Mouse (Mus musculus) retina, postnatal 1 day (tissue): Measurements from ENCODE around the gene Sptb.

ENCODE experiments used
- DNase-seq: peaks from one replicate; pipeline ENCODE4 v3.0.0-alpha.2; 2012

The Sptb gene

DNA sequence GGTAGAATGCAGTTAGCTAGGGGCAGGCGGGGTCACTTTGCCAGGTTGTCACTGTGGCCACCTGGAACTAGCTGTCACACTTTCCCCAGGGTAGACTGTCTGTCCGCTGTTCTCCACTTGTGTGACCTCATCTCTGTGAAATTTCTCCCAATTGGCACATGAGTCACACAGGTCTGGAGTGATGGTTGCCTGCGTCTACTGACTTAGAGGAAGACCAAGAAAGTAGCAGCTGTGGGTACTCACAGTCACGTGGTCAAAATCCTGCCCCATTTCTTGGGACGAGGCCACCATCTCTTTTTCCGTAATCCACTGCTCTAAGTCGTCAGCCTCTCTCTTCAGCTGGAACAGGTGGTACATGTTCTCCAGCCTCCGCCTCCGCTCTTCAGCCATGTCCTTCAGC is 106.6 kb downstream of the Sptb start:
- no peak for DNase-seq

DNA sequence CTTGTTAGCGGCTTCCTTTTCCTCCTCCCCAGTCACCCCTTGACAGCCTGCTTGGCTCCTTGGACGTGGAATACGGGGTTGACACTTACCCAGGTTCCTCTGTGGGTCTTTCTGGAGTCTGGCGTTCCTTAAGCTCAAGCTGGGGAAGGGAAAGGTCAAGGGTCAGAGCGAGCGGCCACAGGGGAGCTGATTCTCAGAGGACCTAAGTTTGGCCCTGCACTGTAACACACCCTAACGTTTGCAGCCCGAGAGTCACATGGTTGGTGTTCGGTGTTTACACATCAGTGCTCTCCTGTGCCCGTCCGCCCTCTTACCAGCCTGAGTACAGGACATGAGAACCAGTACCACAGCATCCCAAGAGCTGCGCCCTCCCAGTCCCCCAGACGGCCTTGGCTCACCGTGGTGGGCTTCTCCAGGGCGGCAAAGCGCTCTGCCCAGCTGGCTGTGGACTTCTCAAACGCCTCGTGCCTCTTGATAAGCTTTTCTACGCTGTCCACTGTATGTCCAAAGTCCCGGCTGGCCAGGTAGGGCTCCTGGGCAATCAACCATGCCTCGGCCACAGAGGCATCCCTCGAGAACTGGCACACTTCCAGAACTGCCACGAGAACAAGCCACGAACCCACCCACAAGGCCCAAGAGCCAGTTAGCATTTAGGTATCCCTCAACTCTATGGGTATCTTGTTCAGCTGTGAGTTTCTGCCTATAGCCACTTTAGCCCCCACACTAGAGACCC is 112.0 kb downstream of the Sptb start:
- DNase-seq: no peak

DNA sequence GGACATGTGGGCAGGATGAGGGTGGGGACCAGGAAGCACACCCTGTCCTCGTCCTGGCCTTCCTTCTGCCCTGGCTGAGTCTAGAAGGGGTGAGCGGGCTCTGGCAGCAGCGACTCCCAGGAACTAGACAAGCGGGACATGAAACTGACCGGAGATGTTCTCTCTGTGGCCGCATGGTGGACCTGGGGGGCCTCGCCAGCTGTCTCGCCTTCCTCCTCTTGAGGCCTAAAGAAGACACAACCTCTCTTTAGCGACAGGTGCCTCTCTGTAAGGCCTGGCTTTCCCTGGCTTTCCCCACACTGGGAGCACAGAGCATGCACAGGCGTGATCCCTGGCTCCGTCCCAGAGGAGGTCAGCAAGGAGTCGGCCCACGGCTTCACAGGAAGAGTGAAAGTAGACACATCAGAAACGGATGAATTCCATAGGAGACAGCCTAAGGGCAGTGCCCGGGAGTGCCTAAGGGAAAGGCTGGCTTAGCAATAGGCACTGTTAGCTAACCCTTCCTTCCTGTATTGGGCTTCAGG is 112.7 kb downstream of the Sptb start:
- DNase-seq: no peak

DNA sequence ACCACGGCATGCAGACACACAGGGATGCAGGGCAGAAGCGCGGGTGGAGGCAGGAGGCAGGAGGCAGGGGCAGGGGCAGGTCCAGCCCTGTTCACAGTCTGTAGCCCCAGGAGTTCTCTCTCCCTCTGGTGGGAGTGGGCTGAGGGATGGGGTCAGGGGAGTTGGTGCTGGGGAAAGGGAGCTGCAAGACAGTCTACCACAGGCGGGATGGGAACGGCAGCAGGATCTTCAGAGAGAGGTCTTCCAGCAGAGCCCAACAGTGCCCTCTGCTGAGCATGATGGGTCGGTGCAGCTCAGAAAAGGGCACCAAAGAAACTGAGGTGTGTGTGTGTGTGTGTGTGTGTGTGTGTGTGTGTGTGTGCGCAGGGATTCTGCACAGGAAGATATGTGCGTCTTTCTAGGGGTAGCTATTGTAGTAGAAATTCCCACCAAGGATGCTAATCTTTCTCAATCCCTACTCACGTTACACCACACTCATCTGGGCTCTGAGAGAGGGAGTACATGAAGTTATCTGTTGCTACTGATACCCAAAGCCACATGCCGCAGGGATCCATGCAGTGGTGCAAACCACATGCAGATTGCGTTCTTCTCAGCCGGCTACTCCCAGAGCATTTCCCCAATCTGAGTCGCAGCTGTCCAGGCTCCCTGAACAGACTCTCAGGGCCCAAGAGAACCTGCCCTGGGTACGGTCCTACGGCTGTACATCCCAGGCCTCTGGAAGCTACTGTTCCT is 113.9 kb downstream of the Sptb start:
- peak; percentile 85 for DNase-seq

DNA sequence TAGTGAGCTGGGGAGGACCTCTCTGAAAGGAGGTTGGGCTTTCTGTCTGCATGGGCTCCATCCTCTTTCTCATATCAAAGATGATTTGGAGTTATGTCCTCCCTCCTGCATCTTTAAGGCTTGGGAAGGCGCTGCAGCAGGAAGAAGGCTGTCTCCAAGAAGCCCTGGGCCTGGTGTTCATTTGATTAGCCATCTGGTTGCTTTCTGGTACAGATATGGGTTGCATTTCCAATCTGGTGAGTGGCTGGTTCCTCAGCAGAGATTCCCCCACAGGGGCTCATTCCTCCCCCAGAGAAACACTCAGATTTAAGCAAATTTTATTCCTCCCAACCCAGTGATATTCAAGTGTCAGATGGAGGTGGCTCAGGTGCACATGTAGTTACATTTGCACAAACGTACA is 114.5 kb downstream of the Sptb start:
- no peak for DNase-seq

DNA sequence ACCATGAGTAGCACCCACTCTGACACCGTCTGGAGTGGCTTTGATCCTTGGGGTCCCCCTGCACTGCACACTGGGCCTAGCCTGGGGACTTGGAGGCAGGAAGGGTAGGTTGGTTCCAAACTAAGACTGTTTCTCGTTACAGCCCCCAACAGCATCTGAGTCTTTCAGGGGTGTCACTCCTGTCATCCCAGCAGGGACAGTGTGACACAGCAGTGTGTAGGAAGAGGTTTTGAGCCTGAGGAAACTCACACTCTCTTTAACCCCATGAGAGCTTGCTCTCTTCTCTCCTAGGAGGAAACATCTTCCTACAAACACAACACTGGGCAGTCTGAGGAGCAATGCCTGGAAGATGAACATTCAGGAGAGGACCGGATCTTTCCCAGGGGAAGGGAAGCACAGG is 115.8 kb downstream of the Sptb start:
- no peak for DNase-seq

DNA sequence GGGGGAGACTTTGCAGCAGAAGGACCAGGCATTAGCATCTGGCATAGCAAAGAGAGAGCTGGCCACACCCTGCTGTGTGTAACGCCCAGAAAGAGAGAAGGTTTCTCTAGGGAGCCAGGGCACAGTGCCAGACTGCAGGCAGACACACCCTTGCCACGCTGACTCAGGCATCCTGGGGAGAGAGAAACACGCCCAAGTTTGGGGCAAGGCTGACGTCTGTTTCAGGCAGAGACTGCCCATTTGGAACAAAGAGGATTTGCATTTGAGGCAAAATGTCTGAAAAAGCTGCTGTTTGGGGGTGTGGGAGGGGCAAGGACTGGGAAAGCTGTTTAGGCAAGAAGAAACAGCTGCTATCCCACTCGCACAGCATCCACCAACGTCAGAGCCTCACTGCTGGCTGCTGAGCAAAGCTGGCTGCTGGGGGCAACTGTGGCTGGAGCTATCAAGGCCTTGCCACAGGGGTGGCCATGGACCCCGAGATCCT is 116.5 kb downstream of the Sptb start:
- DNase-seq: peak; percentile 48

DNA sequence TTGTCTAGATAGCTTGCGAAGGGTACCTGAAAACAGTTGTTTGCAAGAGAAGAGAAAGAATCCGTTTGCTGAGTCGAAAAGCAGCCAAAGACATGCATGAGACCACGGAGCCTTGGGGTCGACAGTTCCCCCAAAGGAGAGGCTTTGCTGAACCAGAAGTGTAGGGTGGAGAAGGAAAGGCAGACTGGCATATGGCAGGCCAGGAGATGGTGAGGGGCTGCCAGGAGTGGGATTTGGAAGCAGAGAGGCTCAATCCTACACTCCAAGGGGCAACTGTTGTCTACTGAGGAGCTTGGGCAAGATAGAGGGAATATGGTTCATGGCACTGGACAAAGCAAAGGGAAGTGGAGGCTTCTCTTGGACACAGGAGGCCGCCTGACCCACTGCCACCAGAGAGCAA is 117.1 kb downstream of the Sptb start:
- no peak for DNase-seq

DNA sequence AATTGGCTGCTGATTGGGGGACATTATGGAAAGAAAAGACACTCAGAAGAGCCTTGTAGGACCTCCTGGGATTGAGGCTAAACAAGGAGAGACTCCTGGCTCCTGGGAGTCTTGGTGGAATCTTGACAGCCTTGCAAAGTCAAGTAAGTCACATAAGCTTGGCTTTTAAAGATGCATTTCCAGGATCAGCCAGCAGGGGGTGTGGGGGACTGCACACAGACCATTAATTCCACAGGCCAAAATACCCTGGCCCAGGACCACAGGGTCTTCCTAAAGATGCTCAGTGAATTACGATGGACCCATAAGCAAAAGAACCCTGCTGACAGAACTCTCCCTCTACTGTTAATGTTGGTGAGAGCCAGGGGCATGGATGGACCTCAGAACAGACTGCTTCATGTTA is 118.1 kb downstream of the Sptb start:
- DNase-seq: peak; percentile 78

DNA sequence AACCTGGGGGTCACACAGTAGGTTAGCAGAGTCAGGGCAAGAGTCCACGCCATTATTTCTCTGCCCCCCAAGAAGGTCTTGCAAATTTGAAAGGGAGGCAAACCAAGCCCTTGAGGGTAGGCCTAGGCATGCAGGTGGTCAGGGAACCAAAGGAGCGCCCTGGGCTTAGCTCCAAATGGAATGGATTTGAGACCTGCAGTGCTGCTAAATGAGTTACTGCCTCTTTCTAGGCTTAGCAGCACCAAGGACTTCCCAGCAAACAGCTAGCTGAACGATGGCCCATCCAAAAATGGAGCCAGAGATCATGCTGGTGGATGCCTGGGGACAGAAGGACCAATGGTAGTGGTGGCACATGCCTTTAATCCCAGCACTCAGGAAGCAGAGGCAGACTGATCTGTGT is 119.3 kb downstream of the Sptb start:
- DNase-seq: no peak

DNA sequence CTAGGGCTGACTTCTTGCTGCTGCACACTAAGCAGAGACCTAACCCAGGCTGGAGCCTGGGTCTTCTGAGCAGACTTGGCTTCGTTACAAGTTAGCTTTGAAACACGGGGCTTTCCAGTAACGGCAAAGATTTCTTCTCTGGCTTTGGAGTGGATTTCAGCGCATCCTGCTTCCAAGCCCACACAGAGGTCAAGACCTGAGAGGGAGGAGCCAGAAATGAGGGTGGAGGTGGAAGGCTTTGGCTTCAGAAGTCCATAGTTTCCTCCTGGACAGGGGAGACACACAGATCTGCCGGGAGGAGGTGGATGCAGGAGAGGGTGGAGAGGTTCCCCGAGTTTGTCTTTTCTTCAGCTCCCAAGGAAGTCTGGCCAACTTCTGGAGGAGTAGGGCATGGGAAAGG is 120.8 kb downstream of the Sptb start:
- DNase-seq: no peak

DNA sequence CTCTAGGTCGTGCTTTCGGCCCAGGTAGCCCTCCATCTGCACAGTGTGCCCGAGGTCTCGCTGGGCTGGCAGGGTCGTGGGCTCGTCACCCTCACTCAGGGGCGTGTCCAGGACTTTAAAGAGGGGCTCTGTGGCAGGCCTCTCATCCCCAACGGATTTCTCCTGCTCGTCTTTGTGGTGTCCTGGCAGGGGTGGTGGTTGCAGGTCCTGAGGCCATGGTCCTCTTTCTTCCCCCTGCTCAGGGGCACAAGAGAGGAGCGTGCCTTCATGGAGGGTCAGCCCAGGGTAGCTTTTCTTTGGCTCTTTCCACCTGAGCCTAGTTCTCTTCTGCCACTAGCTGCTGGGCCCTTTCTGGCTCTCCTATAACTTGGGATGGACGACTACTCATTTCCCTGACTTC is 123.0 kb downstream of the Sptb start:
- DNase-seq: no peak

DNA sequence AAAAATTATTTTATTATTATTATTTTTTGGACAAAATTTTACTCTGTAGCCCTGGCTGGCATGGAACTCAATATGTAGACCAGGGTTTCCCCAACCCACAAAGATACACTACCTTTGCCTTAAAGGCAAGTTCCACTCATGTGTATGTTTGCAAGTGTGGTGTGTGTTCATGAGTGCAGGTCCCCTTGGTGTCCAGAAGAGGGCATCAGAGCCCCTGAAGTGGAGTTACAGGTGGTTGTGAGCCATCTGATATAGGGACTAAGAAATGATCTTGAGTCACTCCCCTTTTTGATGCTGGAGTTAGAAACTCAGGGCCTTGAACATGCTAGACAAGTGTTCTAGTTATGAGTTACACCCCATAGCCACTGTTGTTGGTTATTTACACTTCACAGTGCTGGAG is 125.3 kb downstream of the Sptb start:
- no peak for DNase-seq

DNA sequence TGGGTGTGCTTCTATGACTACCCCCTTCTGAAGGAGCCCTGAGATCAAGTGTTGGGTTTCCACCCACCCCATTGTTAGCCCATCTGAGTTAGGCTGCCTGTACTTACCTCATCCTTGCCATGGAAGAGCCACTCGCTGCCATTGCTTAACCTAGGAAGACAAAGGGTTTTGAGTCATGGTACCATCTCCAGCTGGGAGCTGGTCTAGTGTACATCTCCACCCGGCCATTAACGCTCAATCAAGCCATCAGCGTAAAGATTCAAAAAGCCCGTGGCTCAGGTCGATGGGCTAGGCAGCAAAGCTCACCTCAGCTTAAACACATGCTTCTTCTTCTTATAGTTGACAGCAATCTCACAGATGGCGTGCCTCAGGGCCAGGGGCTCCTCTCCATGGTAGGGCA is 126.9 kb downstream of the Sptb start:
- DNase-seq: no peak

DNA sequence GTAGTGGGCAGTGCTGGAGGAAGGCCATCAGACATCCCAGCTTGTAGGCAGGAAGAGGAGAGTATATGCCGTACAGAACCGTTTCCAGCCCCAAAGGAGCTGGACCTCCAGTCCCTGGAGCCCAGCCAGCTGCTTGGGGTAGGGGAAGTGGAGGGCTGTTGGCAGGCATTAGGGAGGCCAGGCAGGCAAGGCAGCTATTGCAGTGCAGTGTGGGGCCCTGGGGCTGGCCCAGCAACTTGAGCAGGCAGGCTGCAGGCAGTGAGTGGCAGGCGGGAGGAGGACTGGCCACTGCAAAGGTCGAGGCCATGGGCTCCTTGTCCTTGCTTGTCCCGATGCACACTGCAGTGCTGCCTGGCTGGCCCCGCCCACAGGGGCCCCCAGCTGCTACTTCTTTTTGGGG is 127.5 kb downstream of the Sptb start:
- no peak for DNase-seq

DNA sequence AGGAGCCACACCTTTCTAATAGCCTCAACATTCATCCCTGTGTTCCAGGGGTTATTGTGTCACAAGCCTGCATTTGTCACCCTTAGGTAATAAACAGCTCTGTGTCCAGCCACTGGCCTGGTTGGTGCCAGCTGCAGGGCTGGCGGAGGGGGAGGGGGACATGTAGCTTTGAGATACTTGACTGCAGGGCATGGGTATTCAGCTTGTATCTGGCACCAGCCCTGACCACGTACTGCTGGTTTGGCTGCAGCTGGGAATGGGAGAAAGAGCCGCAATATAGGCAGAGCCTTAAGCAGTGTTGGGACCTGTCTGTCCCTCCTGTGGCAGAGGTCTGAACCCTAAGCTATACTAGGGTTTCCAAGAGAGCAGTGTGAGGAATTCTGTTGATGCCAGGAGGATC is 128.2 kb downstream of the Sptb start:
- DNase-seq: no peak

DNA sequence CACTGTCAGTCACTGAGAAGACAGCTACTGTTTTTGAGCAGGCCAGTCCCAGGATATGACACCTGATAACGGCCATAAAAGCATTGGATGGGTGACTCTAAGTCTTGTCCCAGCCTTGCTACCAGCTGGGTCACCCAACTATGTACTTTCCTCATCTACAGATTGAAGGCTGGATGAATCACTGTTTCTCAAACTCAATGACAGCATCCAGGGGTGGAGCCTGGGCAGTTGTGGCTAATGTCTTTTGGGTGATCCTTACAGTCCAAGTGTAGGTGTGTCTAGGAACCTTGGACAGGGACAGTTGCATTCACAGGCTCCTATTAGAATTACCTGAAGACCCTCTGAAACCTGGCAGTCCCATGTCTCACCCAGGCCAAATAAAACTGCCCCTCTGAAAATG is 130.5 kb downstream of the Sptb start:
- no peak for DNase-seq

DNA sequence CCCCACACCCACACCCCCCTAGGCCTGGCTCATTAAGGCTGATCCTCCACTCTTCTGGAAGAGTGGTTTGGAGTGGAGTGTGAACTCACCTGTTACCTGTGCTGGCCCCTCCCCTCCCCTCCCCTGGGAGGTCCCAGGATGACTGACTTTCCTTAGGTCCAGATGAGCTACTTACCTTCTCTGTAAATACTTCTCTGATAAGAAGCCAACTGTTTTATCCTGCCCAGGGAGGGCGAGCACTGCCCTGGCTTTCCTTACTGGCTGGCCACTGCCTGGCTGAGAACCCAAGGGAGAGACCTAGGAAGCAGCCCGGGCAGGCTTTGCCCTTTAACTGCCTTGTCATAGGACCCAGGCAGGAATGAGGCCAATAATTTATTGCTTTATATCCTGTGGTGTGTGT is 131.9 kb downstream of the Sptb start:
- no peak for DNase-seq

DNA sequence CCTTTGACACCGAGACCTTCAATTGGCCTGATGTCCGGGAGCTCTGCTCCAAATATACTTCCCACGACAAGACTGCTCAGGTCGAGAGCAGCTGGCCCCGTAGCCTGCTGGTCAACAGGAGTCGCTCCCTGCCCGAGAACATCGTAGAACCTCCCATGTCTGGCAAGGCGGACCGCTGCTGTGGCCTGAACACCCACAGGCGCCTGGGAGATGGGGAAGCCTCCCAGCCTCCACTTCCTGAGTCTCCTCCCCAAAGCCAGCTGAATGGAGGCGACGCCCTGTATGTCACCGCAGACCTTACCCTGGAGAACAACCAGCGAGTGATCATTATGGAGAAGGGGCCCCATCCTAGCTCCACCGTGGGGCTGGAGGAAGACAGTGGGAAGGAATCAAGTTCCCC is 132.5 kb downstream of the Sptb start:
- no peak for DNase-seq

DNA sequence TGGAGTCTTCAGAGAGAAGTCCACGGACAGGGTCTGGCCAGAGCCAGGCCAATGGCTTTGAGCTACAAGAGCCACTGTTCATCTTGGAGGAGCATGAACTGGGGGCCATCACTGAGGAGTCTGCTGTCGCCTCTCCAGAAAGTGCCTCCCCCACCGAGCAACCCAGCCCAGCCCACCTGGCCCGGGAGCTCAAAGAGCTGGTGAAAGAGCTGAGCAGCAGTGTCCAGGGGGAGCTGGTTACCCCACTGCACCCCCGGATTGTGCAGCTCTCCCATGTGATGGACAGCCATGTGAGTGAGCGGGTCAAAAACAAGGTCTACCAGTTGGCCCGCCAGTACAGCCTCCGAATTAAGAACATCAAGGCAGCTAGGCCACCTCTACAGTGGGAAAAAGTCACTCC is 133.5 kb downstream of the Sptb start:
- no peak for DNase-seq

DNA sequence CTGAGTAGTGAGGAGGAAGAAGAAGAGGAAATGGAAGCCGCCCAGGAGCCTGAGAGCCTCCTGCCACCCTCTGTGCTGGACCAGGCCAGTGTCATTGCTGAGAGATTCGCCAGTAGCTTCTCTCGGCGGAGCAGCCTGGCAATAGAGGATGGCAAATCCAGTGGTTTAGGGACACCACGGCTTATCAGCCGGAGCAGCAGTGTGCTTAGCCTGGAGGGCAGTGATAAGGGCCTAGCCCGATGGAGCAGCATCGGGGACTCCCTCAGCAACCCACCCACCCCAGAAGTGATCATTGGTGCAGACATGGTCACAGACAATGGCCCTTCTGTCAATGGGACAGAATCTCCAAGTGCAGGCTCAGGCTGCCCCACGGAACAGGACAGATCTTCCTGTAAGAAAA is 134.3 kb downstream of the Sptb start:
- no peak for DNase-seq

DNA sequence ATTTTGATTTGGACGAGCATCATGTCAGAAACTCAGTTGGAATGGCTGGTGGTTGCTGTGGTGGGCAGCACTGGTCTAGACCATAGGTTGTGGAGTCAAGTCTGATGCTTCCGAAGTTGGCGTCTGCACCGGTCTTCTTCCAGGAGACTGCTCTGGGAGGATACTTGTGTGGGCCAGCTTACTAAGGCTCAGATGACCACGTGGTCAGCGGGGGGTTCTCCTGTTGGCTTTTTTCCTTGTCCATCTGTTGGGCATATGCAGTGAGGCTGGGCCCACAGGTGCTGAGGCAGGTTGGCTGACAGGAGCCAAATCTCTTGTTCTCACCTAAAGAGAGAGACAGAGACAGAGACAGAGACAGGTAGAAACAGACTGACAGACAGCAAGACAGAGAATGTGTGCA is 135.5 kb downstream of the Sptb start:
- DNase-seq: no peak

DNA sequence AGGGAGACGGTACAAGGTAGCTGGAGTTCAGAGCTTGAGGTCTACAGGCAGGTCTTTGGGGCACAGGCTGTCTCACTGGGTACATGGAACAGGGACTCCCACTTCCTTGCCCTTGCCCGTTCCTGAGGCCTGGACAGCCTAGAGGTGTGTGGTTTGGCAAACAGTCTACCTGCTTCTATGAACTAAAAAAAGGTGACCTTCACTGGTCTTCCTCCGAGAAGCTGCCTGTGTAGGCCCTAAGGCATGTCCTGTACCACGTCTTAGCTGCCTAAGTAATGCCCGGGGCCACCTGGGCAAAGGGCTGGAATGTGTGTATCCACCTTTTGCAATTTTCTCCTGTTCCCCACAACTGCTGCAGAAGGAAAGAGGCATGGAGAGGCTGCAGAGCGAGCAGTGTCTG is 137.0 kb downstream of the Sptb start:
- no peak for DNase-seq
